Mouse (Mus musculus): ENCODE data around the gene Smad5. TPM values are rescaled to one million over a fixed set of nuclear protein-coding genes. Genes with fewer than 3 reads are reported as not detected.

Smad5 gene
- total and polyA plus RNA-seq, 2 experiments from 2014 or later = 17.1 to 54.6 TPM

- ATAC-seq = peak; percentile 36; the same call in 1 of the 2 replicates
- H3K27ac ChIP-seq (ENCODE audit: low read depth, low read length) = no peak overlapping the region
- no peaks in the 10 kb centered on the region for H3K4me1 ChIP-seq (ENCODE audit: insufficient read depth)
- no peaks in the 10 kb centered on the region for H3K36me3 ChIP-seq (ENCODE audit: insufficient read depth)
- H3K9me3 ChIP-seq (ENCODE audit: low read length) = no peaks in the 10 kb centered on the region
- peak overlapping the region; percentile 97 for H3K4me2 ChIP-seq (ENCODE audit: low read depth)
- peak overlapping the region; percentile 48 for H3K9ac ChIP-seq
- 2% methylated on average over 41 of the region's 41 CpGs for WGBS
- DNase-seq = peak; percentile 57
- TF ChIP-seq CTCF (IDR thresholded peaks at IDR 0.05; ENCODE audit: low read depth) = no peak; the same call in 1 of the 2 replicates
- H3K4me3 ChIP-seq (ENCODE audit: low read depth, low read length) = peak overlapping the region; percentile 46
- peaks cover 10% of the 10 kb centered on the region for H3K27me3 ChIP-seq (ENCODE audit: insufficient read depth, low read length)
Observed at GRCm38 (mm10) chr13:56752474-56753191, 49.8 kb downstream of the Smad5 start.

- H3K36me3 ChIP-seq (ENCODE audit: insufficient read depth) = no peaks in the 10 kb centered on the region
- TF ChIP-seq CTCF (IDR thresholded peaks at IDR 0.05; ENCODE audit: low read depth) = no peak
- H3K27ac ChIP-seq (ENCODE audit: low read depth, low read length) = no peak within 1 kb of the TSS
- peak within 1 kb of the TSS; percentile 46 for H3K4me3 ChIP-seq (ENCODE audit: low read depth, low read length)
- ATAC-seq = peak; percentile 49; the same call in 1 of the 2 replicates
- peak within 1 kb of the TSS; percentile 97 for H3K4me2 ChIP-seq (ENCODE audit: low read depth)
- H3K9me3 ChIP-seq (ENCODE audit: low read length) = no peaks in the 10 kb centered on the region
- H3K27me3 ChIP-seq (ENCODE audit: insufficient read depth, low read length) = peaks cover 10% of the 10 kb centered on the region
- H3K9ac ChIP-seq = peak within 1 kb of the TSS; percentile 48
- DNase-seq = peak; percentile 44
- H3K4me1 ChIP-seq (ENCODE audit: insufficient read depth) = no peaks in the 10 kb centered on the region
- WGBS = 2% methylated on average over 68 of the region's 71 CpGs
Observed at GRCm38 (mm10) chr13:56753192-56753951, 50.6 kb downstream of the Smad5 start, which contains the start of gene Gm45623. TSS of gene Gm45623 (minus strand) at chr13:56753827.

DNA sequence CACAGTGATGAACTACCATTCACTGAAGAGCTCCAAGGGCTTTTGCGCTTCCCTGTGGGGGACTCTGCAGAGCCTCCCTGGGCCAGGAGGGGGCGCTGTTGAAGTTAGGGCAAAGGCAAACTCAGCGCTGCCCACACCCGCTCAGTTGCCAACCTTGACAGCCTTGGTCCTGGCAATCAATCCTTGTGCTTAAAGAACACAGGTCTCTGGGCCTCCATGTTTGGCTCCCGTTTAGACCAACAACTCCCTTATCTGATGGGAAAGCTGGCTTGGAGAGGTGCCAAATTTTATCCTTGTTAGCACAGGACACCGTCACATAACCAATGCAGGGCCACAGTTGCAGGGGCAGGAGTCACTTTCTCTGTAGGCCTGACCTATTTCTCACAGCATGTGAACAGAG lies 53.1 kb downstream of the Smad5 start:
- Histone ChIP-seq H3K4me2 (ENCODE audit: low read depth) (no peak overlapping the region), H3K27me3 (ENCODE audit: insufficient read depth, low read length) (peaks cover 10% of the 10 kb centered on the region), H3K4me3 (ENCODE audit: low read depth, low read length) (no peak overlapping the region), H3K9ac (no peak overlapping the region), H3K9me3 (ENCODE audit: low read length) (no peaks in the 10 kb centered on the region), H3K4me1 (ENCODE audit: insufficient read depth) (no peaks in the 10 kb centered on the region), H3K27ac (ENCODE audit: low read depth, low read length) (no peak overlapping the region), H3K36me3 (ENCODE audit: insufficient read depth) (no peaks in the 10 kb centered on the region)
- peak; percentile 13; the same call in 1 of the 2 replicates for TF ChIP-seq CTCF (IDR thresholded peaks at IDR 0.05; ENCODE audit: low read depth)
- ATAC-seq (no peak), DNase-seq (no peak)
- WGBS = 62% methylated on average over 6 of the region's 6 CpGs

DNA sequence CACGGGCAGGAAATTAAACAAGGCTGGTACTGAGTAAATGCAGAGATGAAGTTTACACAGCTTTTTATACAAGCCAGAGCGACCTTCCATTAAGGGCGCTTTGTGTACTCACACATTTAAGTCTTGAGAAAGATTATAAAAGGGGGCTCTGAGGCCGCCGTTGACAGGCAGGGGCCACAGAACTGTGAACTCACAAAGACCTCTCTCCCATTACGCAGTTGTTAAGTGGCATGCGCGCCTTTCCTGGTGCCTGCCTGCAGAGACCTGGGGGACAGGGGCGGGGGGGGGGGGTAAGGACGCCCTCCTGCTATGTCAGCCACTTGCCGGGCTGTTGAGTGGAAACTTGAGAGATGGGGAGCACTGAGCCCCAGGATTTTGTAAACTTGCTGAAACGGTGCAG lies 54.4 kb downstream of the Smad5 start:
- 39% methylated on average over 12 of the region's 12 CpGs for WGBS
- H3K9me3 ChIP-seq (ENCODE audit: low read length) = no peaks in the 10 kb centered on the region
- no peak overlapping the region for H3K4me3 ChIP-seq (ENCODE audit: low read depth, low read length)
- H3K27ac ChIP-seq (ENCODE audit: low read depth, low read length) = no peak overlapping the region
- H3K9ac ChIP-seq = no peak overlapping the region
- no peak overlapping the region for H3K4me2 ChIP-seq (ENCODE audit: low read depth)
- H3K36me3 ChIP-seq (ENCODE audit: insufficient read depth) = no peaks in the 10 kb centered on the region
- peaks cover 10% of the 10 kb centered on the region for H3K27me3 ChIP-seq (ENCODE audit: insufficient read depth, low read length)
- ATAC-seq (no peak), DNase-seq (no peak)
- no peak for TF ChIP-seq CTCF (IDR thresholded peaks at IDR 0.05; ENCODE audit: low read depth)
- H3K4me1 ChIP-seq (ENCODE audit: insufficient read depth) = no peaks in the 10 kb centered on the region

- Histone ChIP-seq H3K4me3 (ENCODE audit: low read depth, low read length) (no peak overlapping the region), H3K9ac (no peak overlapping the region), H3K9me3 (ENCODE audit: low read length) (no peaks in the 10 kb centered on the region), H3K4me2 (ENCODE audit: low read depth) (no peak overlapping the region), H3K36me3 (ENCODE audit: insufficient read depth) (no peaks in the 10 kb centered on the region), H3K27ac (ENCODE audit: low read depth, low read length) (no peak overlapping the region), H3K4me1 (ENCODE audit: insufficient read depth) (no peaks in the 10 kb centered on the region), H3K27me3 (ENCODE audit: insufficient read depth, low read length) (peaks cover 10% of the 10 kb centered on the region)
- DNase-seq (peak; percentile 59), ATAC-seq (no peak)
- 21% methylated on average over 6 of the region's 6 CpGs for WGBS
- peak; percentile 80 for TF ChIP-seq CTCF (IDR thresholded peaks at IDR 0.05; ENCODE audit: low read depth)
Observed at GRCm38 (mm10) chr13:56758492-56758891, 55.7 kb downstream of the Smad5 start.

- Histone ChIP-seq H3K9ac (no peak overlapping the region), H3K4me1 (ENCODE audit: insufficient read depth) (peaks cover 2% of the 10 kb centered on the region; the same call in 1 of the 2 replicates), H3K36me3 (ENCODE audit: insufficient read depth) (no peaks in the 10 kb centered on the region), H3K4me3 (ENCODE audit: low read depth, low read length) (no peak overlapping the region), H3K27ac (ENCODE audit: low read depth, low read length) (no peak overlapping the region), H3K27me3 (ENCODE audit: insufficient read depth, low read length) (no peaks in the 10 kb centered on the region), H3K9me3 (ENCODE audit: low read length) (no peaks in the 10 kb centered on the region), H3K4me2 (ENCODE audit: low read depth) (no peak overlapping the region)
- TF ChIP-seq CTCF (IDR thresholded peaks at IDR 0.05; ENCODE audit: low read depth) = no peak
- 31% methylated on average over 13 of the region's 13 CpGs for WGBS
- peak; percentile 59 for DNase-seq
- ATAC-seq = peak; percentile 79
Observed at GRCm38 (mm10) chr13:56762446-56763229, 59.8 kb downstream of the Smad5 start.
